Comparison of ENCODE assay signal across 30 mouse cellular contexts in genomic region chr12:45590191-45590590, GRCm38 (mm10).
"Had no signal": no experiment of that assay in that cellular context is flagged by ENCODE, and none has a peak within 500 bp of the region (broad histone marks: within the 10 kb centered on the region; RNA-seq: fewer than 3 reads in every experiment).

No protein-coding gene starts in this region.

- H3K9me3 ChIP-seq: heart, embryonic 12.5 days; heart, embryonic 13.5 days; heart, embryonic 15.5 days; hindbrain, embryonic 10.5 days; hindbrain, embryonic 12.5 days; hindbrain, embryonic 13.5 days; hindbrain, embryonic 15.5 days; intestine, embryonic 15.5 days; kidney, embryonic 15.5 days had no signal

- H3K27ac ChIP-seq: heart, embryonic 13.5 days; heart, embryonic 15.5 days; hindbrain, embryonic 10.5 days; hindbrain, embryonic 12.5 days; hindbrain, embryonic 13.5 days; hindbrain, embryonic 14.5 days; hindbrain, embryonic 15.5 days; hindbrain, postnatal 0 days; intestine, embryonic 15.5 days; kidney, embryonic 15.5 days; kidney, postnatal 0 days; layer of hippocampus, adult 2 months; left cerebral cortex, adult 2 months had no signal

- H3K4me3 ChIP-seq: heart, embryonic 12.5 days; heart, embryonic 13.5 days; heart, embryonic 15.5 days; hindbrain, embryonic 10.5 days; hindbrain, embryonic 12.5 days; hindbrain, embryonic 13.5 days; hindbrain, embryonic 15.5 days; intestine, embryonic 15.5 days; kidney, embryonic 15.5 days; layer of hippocampus, adult 2 months; left cerebral cortex, adult 2 months had no signal

- H3K4me1 ChIP-seq: heart, embryonic 12.5 days; heart, embryonic 13.5 days; heart, embryonic 15.5 days; hindbrain, embryonic 10.5 days; hindbrain, embryonic 12.5 days; hindbrain, embryonic 13.5 days; hindbrain, embryonic 15.5 days; intestine, embryonic 15.5 days had no signal

- H3K36me3 ChIP-seq: heart, embryonic 12.5 days; heart, embryonic 13.5 days; heart, embryonic 15.5 days; hindbrain, embryonic 10.5 days; hindbrain, embryonic 12.5 days; hindbrain, embryonic 13.5 days; hindbrain, embryonic 15.5 days; intestine, embryonic 15.5 days; kidney, embryonic 15.5 days had no signal

- H3K9ac ChIP-seq: heart, embryonic 12.5 days; heart, embryonic 13.5 days; heart, embryonic 15.5 days; hindbrain, embryonic 12.5 days; hindbrain, embryonic 13.5 days; hindbrain, embryonic 14.5 days; hindbrain, embryonic 15.5 days; intestine, embryonic 15.5 days; kidney, embryonic 15.5 days had no signal

- H3K27me3 ChIP-seq: heart, embryonic 12.5 days; heart, embryonic 13.5 days; heart, embryonic 15.5 days; hindbrain, embryonic 12.5 days; hindbrain, embryonic 13.5 days; hindbrain, embryonic 15.5 days; intestine, embryonic 15.5 days; kidney, embryonic 15.5 days had no signal

- DNase-seq: heart, postnatal 10 days; heart, postnatal 14 days; heart, postnatal 36 days; heart, postnatal 4 days; kidney, adult 11 months; kidney, adult 18-20 months; kidney, adult 2 months; kidney, adult 8-10 months; kidney, adult 9 months; kidney, postnatal 10 days; kidney, postnatal 14 days; kidney, postnatal 25 days; kidney, postnatal 36 days; kidney, postnatal 4 days; layer of hippocampus, adult 9-11 months; layer of hippocampus, postnatal 36 days had no signal
